Mouse (Mus musculus) liver, adult 2 months (tissue): ENCODE measurements around the gene Afdn.

Experiments
- CTCF ChIP-seq: fragments of 200-500 bp; IDR thresholded peaks from 2 replicates; pipeline ENCODE4 v1.5.1; 2011; ENCODE audit warnings: low read depth, low read length, control low read depth
- POLR2A ChIP-seq: fragments of 200-500 bp; IDR thresholded peaks from 2 replicates; pipeline ENCODE4 v1.6.1; 2011; ENCODE audit warnings: low read length, control low read depth; ENCODE audit not compliant: insufficient read depth; ENCODE audit errors: extremely low read depth

- TF ChIP-seq CTCF = no peak
- no peak for TF ChIP-seq POLR2A
Measured at GRCm38 (mm10) chr17:13899241-13899640, 138.9 kb downstream of the Afdn start.
